Mouse (Mus musculus) CH12.LX (cell line): Measurements from ENCODE around the gene Entr1. TPM values are rescaled to one million over a fixed set of nuclear protein-coding genes. Genes with fewer than 3 reads are reported as not detected.
A peak's percentile ranks its signal among the peaks of the same experiment; 100 is the strongest.

ENCODE experiments used
- DNase-seq: peaks from one replicate; pipeline ENCODE4 v3.0.0-alpha.2; 2013; ENCODE audit errors: extremely low read depth
- H3K27ac ChIP-seq: 2 replicates; pipeline ENCODE4 v1.5.1; 2012; ENCODE audit warnings: low read depth, mild to moderate bottlenecking, control low read depth, moderate library complexity; ENCODE audit not compliant: insufficient read depth
- H3K27me3 ChIP-seq: replicated peaks from 2 replicates; pipeline ENCODE3; 2012; ENCODE audit warnings: inconsistent platforms
- H3K36me3 ChIP-seq, 2 experiments: replicated peaks in 1 of 2; 2 replicates each; pipeline versions ENCODE3 to v1.6.1; 2012; ENCODE audit warnings: inconsistent platforms in 1 of 2, low read length in 1 of 2, mild to moderate bottlenecking in 1 of 2, mixed read lengths in 1 of 2, moderate library complexity in 1 of 2; ENCODE audit not compliant: control insufficient read depth in 1 of 2, insufficient read depth in 1 of 2
- H3K4me1 ChIP-seq, 2 experiments: 2 replicates each; pipeline ENCODE4 v1.6.1; 2012; ENCODE audit warnings: inconsistent platforms in 1 of 2, moderate library complexity in 1 of 2; ENCODE audit not compliant: insufficient read depth in 2 of 2, control insufficient read depth in 1 of 2
- H3K4me2 ChIP-seq: 2 replicates; pipeline ENCODE4 v1.6.1; 2012; ENCODE audit warnings: low read depth, mild to moderate bottlenecking, control low read depth; ENCODE audit not compliant: poor library complexity, insufficient read depth, severe bottlenecking
- H3K4me3 ChIP-seq, 3 experiments: fragments of 150-350 bp in 1 of 3; sonication (generic) in 1 of 3; replicated peaks in 1 of 3; 2 replicates each; pipeline versions ENCODE3 to v1.5.1; 2011 to 2012; ENCODE audit warnings: low read depth in 2 of 3, low read length in 2 of 3, mild to moderate bottlenecking in 2 of 3, moderate library complexity in 2 of 3, control low read depth in 1 of 3, improper control_type of control experiment in 1 of 3, inconsistent platforms in 1 of 3, mixed read lengths in 1 of 3; ENCODE audit not compliant: poor library complexity in 1 of 3
- H3K79me2 ChIP-seq: replicated peaks from 2 replicates; pipeline ENCODE4 v1.6.1; 2012; ENCODE audit warnings: mild to moderate bottlenecking, moderate library complexity; ENCODE audit not compliant: control insufficient read depth, poor library complexity, insufficient read depth, severe bottlenecking; ENCODE audit errors: extremely low read depth
- H3K9ac ChIP-seq: 2 replicates; pipeline ENCODE4 v1.6.1; 2012; ENCODE audit warnings: low read depth, mild to moderate bottlenecking, control low read depth, moderate library complexity; ENCODE audit not compliant: insufficient read depth
- H3K9me3 ChIP-seq: replicated peaks from 2 replicates; pipeline ENCODE3; 2012; ENCODE audit warnings: low read length, inconsistent platforms, mixed read lengths
- BHLHE40 ChIP-seq: IDR thresholded peaks from 2 replicates; pipeline ENCODE4 v1.6.1; 2011; ENCODE audit warnings: mild to moderate bottlenecking, low read depth, low read length, improper control_type of control experiment
- CHD1 ChIP-seq: IDR thresholded peaks from 2 replicates; pipeline ENCODE4 v1.6.1; 2012; ENCODE audit warnings: low read depth, low read length, improper control_type of control experiment, inconsistent platforms
- CTCF ChIP-seq, 2 experiments: IDR thresholded peaks in 1 of 2; conservative IDR thresholded peaks in 1 of 2; 2 replicates each; pipeline ENCODE4 v1.5.1; 2011 to 2012; ENCODE audit warnings: low read depth in 2 of 2, low read length in 2 of 2, improper control_type of control experiment in 1 of 2, inconsistent platforms in 1 of 2, mild to moderate bottlenecking in 1 of 2, moderate library complexity in 1 of 2
- E2F4 ChIP-seq: IDR thresholded peaks from 2 replicates; pipeline ENCODE4 v1.6.1; 2011; ENCODE audit warnings: low read depth, low read length, improper control_type of control experiment; ENCODE audit not compliant: insufficient replicate concordance
- ELF1 ChIP-seq: IDR thresholded peaks from 2 replicates; pipeline ENCODE4 v1.6.1; 2014; ENCODE audit warnings: low read depth, mild to moderate bottlenecking, inconsistent platforms, low read length, improper control_type of control experiment
- EP300 ChIP-seq: IDR thresholded peaks from 2 replicates; pipeline ENCODE4 v1.6.1; 2011; ENCODE audit warnings: low read length, improper control_type of control experiment
- ETS1 ChIP-seq: conservative IDR thresholded peaks from 2 replicates; pipeline ENCODE4 v1.6.1; 2012; ENCODE audit warnings: low read depth, mild to moderate bottlenecking, inconsistent platforms, low read length, improper control_type of control experiment, moderate library complexity
- GABPA ChIP-seq: IDR thresholded peaks from 2 replicates; pipeline ENCODE4 v1.6.1; 2012; ENCODE audit warnings: low read depth, low read length, improper control_type of control experiment, inconsistent platforms; ENCODE audit not compliant: insufficient replicate concordance
- HCFC1 ChIP-seq: IDR thresholded peaks from 2 replicates; pipeline ENCODE4 v1.6.1; 2012; ENCODE audit warnings: low read depth, mild to moderate bottlenecking, inconsistent platforms, low read length, improper control_type of control experiment
- IRF4 ChIP-seq: IDR thresholded peaks from 2 replicates; pipeline ENCODE4 v1.6.1; 2014; ENCODE audit warnings: low read depth, mild to moderate bottlenecking, inconsistent platforms, low read length, improper control_type of control experiment
- JUN ChIP-seq: IDR thresholded peaks from 2 replicates; pipeline ENCODE4 v1.6.1; 2011; ENCODE audit warnings: low read depth, mild to moderate bottlenecking, low read length, improper control_type of control experiment, moderate library complexity; ENCODE audit not compliant: insufficient read depth
- KAT2A ChIP-seq: IDR thresholded peaks from 2 replicates; pipeline ENCODE4 v1.6.1; 2012; ENCODE audit warnings: low read length, improper control_type of control experiment, inconsistent platforms; ENCODE audit not compliant: insufficient replicate concordance
- MAFK ChIP-seq: IDR thresholded peaks from 2 replicates; pipeline ENCODE4 v1.6.1; 2011; ENCODE audit warnings: low read length, improper control_type of control experiment; ENCODE audit not compliant: insufficient replicate concordance
- MAX ChIP-seq: IDR thresholded peaks from 2 replicates; pipeline ENCODE4 v1.6.1; 2011; ENCODE audit warnings: low read length, improper control_type of control experiment
- MAZ ChIP-seq: IDR thresholded peaks from 2 replicates; pipeline ENCODE4 v1.6.1; 2012; ENCODE audit warnings: low read depth, mild to moderate bottlenecking, inconsistent platforms, low read length, improper control_type of control experiment, moderate library complexity
- MEF2A ChIP-seq: IDR thresholded peaks from 2 replicates; pipeline ENCODE4 v1.6.1; 2014; ENCODE audit warnings: low read depth, mild to moderate bottlenecking, inconsistent platforms, low read length, improper control_type of control experiment, borderline replicate concordance
- MXI1 ChIP-seq: IDR thresholded peaks from 2 replicates; pipeline ENCODE4 v1.6.1; 2011; ENCODE audit warnings: mild to moderate bottlenecking, low read depth, low read length, improper control_type of control experiment
- NELFE ChIP-seq: IDR thresholded peaks from 2 replicates; pipeline ENCODE4 v1.6.1; 2011; ENCODE audit warnings: low read depth, low read length, improper control_type of control experiment
- NRF1 ChIP-seq: IDR thresholded peaks from 2 replicates; pipeline ENCODE4 v1.6.1; 2014; ENCODE audit warnings: low read depth, mild to moderate bottlenecking, inconsistent platforms, low read length, improper control_type of control experiment, moderate library complexity
- PAX5 ChIP-seq: IDR thresholded peaks from 2 replicates; pipeline ENCODE4 v1.6.1; 2012; ENCODE audit warnings: low read length, inconsistent platforms, mixed read lengths
- POLR2AphosphoS2 ChIP-seq: IDR thresholded peaks from 2 replicates; pipeline ENCODE4 v1.6.1; 2011; ENCODE audit warnings: low read depth, low read length, improper control_type of control experiment
- RAD21 ChIP-seq: IDR thresholded peaks from 2 replicates; pipeline ENCODE4 v1.6.1; 2011; ENCODE audit warnings: low read depth, mild to moderate bottlenecking, low read length, improper control_type of control experiment, moderate library complexity
- SIN3A ChIP-seq: IDR thresholded peaks from 2 replicates; pipeline ENCODE4 v1.6.1; 2012; ENCODE audit warnings: low read length, improper control_type of control experiment, inconsistent platforms
- TBP ChIP-seq: conservative IDR thresholded peaks from 2 replicates; pipeline ENCODE4 v1.6.1; 2011; ENCODE audit warnings: low read depth, low read length, improper control_type of control experiment
- TCF12 ChIP-seq: IDR thresholded peaks from 2 replicates; pipeline ENCODE4 v1.6.1; 2014; ENCODE audit warnings: low read depth, mild to moderate bottlenecking, inconsistent platforms, low read length, improper control_type of control experiment
- UBTF ChIP-seq: IDR thresholded peaks from 2 replicates; pipeline ENCODE4 v1.6.1; 2012; ENCODE audit warnings: low read depth, mild to moderate bottlenecking, inconsistent platforms, low read length, improper control_type of control experiment, moderate library complexity
- USF1 ChIP-seq: IDR thresholded peaks from 2 replicates; pipeline ENCODE4 v1.6.1; 2014; ENCODE audit warnings: low read depth, mild to moderate bottlenecking, inconsistent platforms, low read length, improper control_type of control experiment
- USF2 ChIP-seq: conservative IDR thresholded peaks from 2 replicates; pipeline ENCODE4 v1.6.1; 2011; ENCODE audit warnings: low read depth, low read length, improper control_type of control experiment
- ZMIZ1 ChIP-seq: IDR thresholded peaks from 2 replicates; pipeline ENCODE4 v1.6.1; 2012; ENCODE audit warnings: low read depth, mild to moderate bottlenecking, inconsistent platforms, low read length, improper control_type of control experiment
- ZNF384 ChIP-seq: IDR thresholded peaks from 2 replicates; pipeline ENCODE4 v1.6.1; 2012; ENCODE audit warnings: low read depth, low read length, improper control_type of control experiment, inconsistent platforms
- dilution Hi-C: fragments of 300-500 bp; cut with MboI; formaldehyde crosslinking; loops from 2 replicates; pipeline ENCODE4 v1.14.3; 2020; ENCODE audit warnings: low sequenced_read_pairs; ENCODE audit not compliant: extremely low pct_unique_long_range_greater_than_20kb, extremely low pct_ligation_motif_present
- in situ Hi-C: fragments of 300-500 bp; cut with MboI; formaldehyde crosslinking; loops from 3 replicates; pipeline ENCODE4 v1.14.3; 2019; ENCODE audit warnings: low sequenced_read_pairs, low pct_ligation_motif_present, low pct_unique_long_range_greater_than_20kb, mixed read lengths
- polyA plus RNA-seq: library from polyadenylated mRNA; unstranded; fragments of >175 nt; gene quantifications from 2 replicates; pipeline ENCODE4 v1.2.1, GENCODE M21; 2012; ENCODE audit warnings: low read depth; ENCODE audit not compliant: insufficient read length
- total RNA-seq, 2 experiments: library from RNA; depleted of rRNA; stranded (reverse); fragments of 300-350 nt in 1 of 2; fragments of >200 nt in 1 of 2; gene quantifications; 2 replicates each; pipeline ENCODE4 v1.2.3; 2012 to 2014

The Entr1 gene
- total and polyA plus RNA-seq, 3 experiments: 41.9 to 62.3 (median 57.3) TPM

DNA sequence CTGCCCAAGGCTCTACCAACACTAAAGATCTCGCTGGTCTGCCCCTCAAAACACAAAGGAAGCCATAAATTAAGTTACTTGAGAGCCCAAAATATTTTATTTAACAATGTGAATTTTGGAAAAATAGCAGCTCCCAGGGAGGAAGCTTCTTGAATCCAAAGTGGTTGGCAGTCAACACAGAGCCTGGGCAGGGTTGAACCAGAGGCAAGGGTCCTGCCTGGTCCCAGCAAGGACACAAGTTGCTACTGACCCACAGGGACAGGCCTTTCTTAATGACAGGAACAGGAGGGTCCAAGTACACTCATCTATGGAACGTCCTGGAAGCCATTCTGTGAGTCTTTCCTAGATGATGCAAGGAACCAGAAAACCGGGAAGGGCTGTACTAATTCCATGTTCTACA is 20.2 kb upstream of the Entr1 start:
- TF ChIP-seq RAD21: no peak
- no peak for TF ChIP-seq MXI1
- TF ChIP-seq POLR2AphosphoS2: no peak
- TF ChIP-seq CHD1: no peak
- no peak for TF ChIP-seq BHLHE40
- no peak for TF ChIP-seq MEF2A
- no peak for TF ChIP-seq UBTF
- TF ChIP-seq HCFC1: no peak
- no peak for TF ChIP-seq JUN
- no peak for TF ChIP-seq ELF1
- TF ChIP-seq MAFK: no peak
- TF ChIP-seq KAT2A: no peak
- no peak for TF ChIP-seq NELFE
- no peak for TF ChIP-seq EP300
- TF ChIP-seq E2F4: no peak
- no peak for TF ChIP-seq USF1
- no peak for TF ChIP-seq NRF1
- TF ChIP-seq IRF4: no peak
- dilution Hi-C loops: no loop called here
- Histone ChIP-seq H3K27me3 (no peaks in the 10 kb centered on the region), H3K9me3 (no peaks in the 10 kb centered on the region), H3K4me3 (peak overlapping the region in 1 of 3 experiments; percentile 79), H3K4me2 (no peak overlapping the region), H3K9ac (no peak overlapping the region), H3K79me2 (no peaks in the 10 kb centered on the region), H3K4me1 (peaks cover 10 to 41% of the 10 kb centered on the region in 2 experiments), H3K36me3 (peaks cover 35 to 80% of the 10 kb centered on the region in 2 experiments), H3K27ac (no peak overlapping the region)
- DNase-seq: no peak
- in situ Hi-C loops: loop anchor here (5.0 kb wide), 1 partner anchor 57 kb away; the partner anchor contains the start of gene Dnlz

DNA sequence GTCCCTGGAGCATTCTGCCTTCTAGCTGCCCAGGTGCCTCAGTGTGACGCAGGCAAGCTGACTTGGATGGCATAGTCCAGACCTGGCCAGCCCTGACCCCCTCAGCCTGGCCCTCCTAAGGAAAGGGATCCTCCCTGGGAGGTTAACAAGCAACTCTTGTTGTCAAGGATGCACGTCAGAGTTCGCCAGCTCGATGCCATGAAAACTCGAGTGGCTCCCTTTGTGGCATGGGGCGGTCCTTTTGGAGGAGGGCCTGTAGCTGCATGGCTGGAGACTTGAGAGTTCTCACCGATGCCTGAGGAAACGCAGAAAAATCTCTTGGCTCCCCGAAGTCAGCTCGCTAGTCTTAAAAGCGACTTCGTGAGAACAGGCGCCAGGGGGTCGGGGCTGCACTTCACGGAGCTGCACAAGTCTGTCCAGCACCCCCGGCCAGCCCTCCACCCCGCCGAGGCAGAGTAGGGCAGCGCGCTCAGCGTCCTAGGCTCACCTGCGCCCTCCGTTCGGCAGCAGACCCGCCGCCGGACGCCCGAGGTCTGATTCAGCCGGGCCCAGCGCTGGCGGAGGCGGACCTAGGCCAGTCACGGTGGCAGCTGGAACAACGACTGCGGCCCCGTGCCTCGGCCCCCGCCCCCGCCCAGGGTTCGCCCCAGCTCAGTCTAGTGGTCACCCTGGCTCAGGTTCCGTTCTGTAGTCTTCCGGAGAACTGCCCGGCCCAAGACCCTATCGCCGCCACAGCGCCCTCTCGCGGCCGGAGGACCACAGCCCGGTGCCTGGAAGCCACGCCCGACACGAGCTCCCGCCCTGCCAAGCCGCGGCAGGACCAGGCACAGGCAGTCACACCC is 19.6 kb upstream of the Entr1 start, which contains the start of gene Inpp5e:
Gene Inpp5e, minus strand, starts transcription at position 689 of the 842 bp plus-strand sequence.
- Histone ChIP-seq H3K27ac (no peak within 1 kb of the TSS), H3K9me3 (no peaks in the 10 kb centered on the region), H3K27me3 (no peaks in the 10 kb centered on the region), H3K79me2 (no peaks in the 10 kb centered on the region), H3K4me2 (peak within 1 kb of the TSS; percentile 58), H3K4me1 (peaks cover 10 to 41% of the 10 kb centered on the region in 2 experiments), H3K4me3 (peak within 1 kb of the TSS; percentile 59 to 82 (median 79)), H3K9ac (peak within 1 kb of the TSS; percentile 74), H3K36me3 (peaks cover 31 to 74% of the 10 kb centered on the region in 2 experiments)
- dilution Hi-C loops: no loop called here
- peak; percentile 89 for DNase-seq
- in situ Hi-C loops: loop anchor here (5.0 kb wide), 1 partner anchor 56 kb away; the partner anchor contains the start of gene Dnlz
- TF ChIP-seq USF2 (no peak), UBTF (peak; percentile 71; the same call in 1 of the 2 replicates), ZMIZ1 (no peak), TCF12 (peak; percentile 88), SIN3A (peak; percentile 83), CHD1 (no peak), MXI1 (peak; percentile 72), ZNF384 (no peak), NRF1 (peak; percentile 47), MAX (no peak; the same call in 1 of the 2 replicates), PAX5 (no peak), MAZ (peak; percentile 57; the same call in 1 of the 2 replicates), IRF4 (peak; percentile 36; the same call in 1 of the 2 replicates), USF1 (no peak), ETS1 (0 out of 2 replicates have a peak, but pooled peaks have one; percentile 21), TBP (no peak), CTCF (conservative IDR thresholded peaks at IDR 0.05 in 1 of 2, IDR thresholded peaks at IDR 0.05 in 1 of 2; ENCODE audit: low read depth in 2 of 2, low read length in 2 of 2) (peak in 1 of 2 experiments; percentile 88; a peak in 2 of 4 replicates), GABPA (peak; percentile 67), JUN (no peak)
